Mouse (Mus musculus) thymus, adult 2 months (tissue): ENCODE data around the gene Rnpep. TPM values are rescaled to one million over a fixed set of nuclear protein-coding genes. Genes with fewer than 3 reads are reported as not detected.

Source experiments
- DNase-seq: peaks from one replicate; pipeline ENCODE4 v3.0.0; 2021
- H3K27ac ChIP-seq: fragments of 200-500 bp; 2 replicates; pipeline ENCODE4 v1.5.1; 2012; ENCODE audit warnings: low read length, control low read depth; ENCODE audit not compliant: control insufficient read depth, insufficient read depth
- H3K27me3 ChIP-seq: fragments of 200-500 bp; 2 replicates; pipeline ENCODE4 v1.6.1; 2012; ENCODE audit warnings: mild to moderate bottlenecking, low read length, moderate library complexity, mixed read lengths; ENCODE audit not compliant: control insufficient read depth, insufficient read depth
- H3K36me3 ChIP-seq: fragments of 200-500 bp; 2 replicates; pipeline ENCODE4 v1.6.1; 2012; ENCODE audit warnings: mild to moderate bottlenecking, low read length, moderate library complexity; ENCODE audit not compliant: control insufficient read depth, insufficient read depth
- H3K4me1 ChIP-seq: fragments of 200-500 bp; replicated peaks from 2 replicates; pipeline ENCODE4 v1.6.1; 2012; ENCODE audit warnings: low read length; ENCODE audit not compliant: control insufficient read depth, insufficient read depth
- H3K4me3 ChIP-seq: fragments of 200-500 bp; 2 replicates; pipeline ENCODE4 v1.5.1; 2012; ENCODE audit warnings: mild to moderate bottlenecking, low read length, control low read depth, moderate library complexity; ENCODE audit not compliant: control insufficient read depth, insufficient read depth
- CTCF ChIP-seq: fragments of 200-500 bp; IDR thresholded peaks from 2 replicates; pipeline ENCODE4 v1.5.1; 2012; ENCODE audit warnings: mild to moderate bottlenecking, control low read depth, low read length, moderate library complexity, borderline replicate concordance; ENCODE audit not compliant: control insufficient read depth, poor library complexity, insufficient read depth; ENCODE audit errors: extremely low read depth
- POLR2A ChIP-seq: fragments of 200-500 bp; IDR thresholded peaks from 2 replicates; pipeline ENCODE4 v1.6.1; 2012; ENCODE audit warnings: mild to moderate bottlenecking, low read length, control low read depth, moderate library complexity; ENCODE audit not compliant: control insufficient read depth, poor library complexity, insufficient read depth; ENCODE audit errors: extremely low read depth
- WGBS: fragments of 180-500 bp; shearing (Covaris S2); methylation state at CpG from one replicate; pipeline ENCODE4 v1.1.7; 2018; 5-methylcytosine and 5-hydroxymethylcytosine counted together
- polyA plus RNA-seq: library from polyadenylated mRNA; depleted of rRNA; stranded (reverse); fragments of >200 nt; gene quantifications from 2 replicates; pipeline ENCODE4 v1.2.3, GENCODE M21; 2012

Gene Rnpep
- polyA plus RNA-seq, 1 experiment: 32.0 TPM

DNA sequence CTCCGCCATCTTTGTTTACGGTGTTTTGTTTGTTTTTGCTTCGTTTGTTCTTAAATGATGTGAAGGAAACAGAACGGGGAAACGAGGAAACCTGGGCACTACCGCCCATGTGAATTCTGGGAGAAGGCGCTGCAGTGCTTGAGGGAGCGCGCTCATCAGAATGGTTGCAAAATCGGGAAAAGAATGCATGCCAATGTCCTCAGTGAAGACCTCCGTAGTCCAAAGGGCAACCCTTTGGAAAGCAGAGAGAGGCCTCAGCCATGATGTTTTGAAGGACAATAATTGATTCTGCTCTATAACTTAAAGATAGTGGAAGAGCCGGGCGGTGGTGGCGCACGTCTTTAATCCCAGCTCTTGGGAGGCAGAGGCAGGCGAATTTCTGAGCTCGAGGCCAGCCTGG is 2.0 kb downstream of the Rnpep start:
- Histone ChIP-seq H3K27ac (no peak overlapping the region), H3K27me3 (no peaks in the 10 kb centered on the region), H3K4me1 (peaks cover 17% of the 10 kb centered on the region), H3K36me3 (peaks cover 9% of the 10 kb centered on the region), H3K4me3 (no peak overlapping the region)
- DNase-seq: no peak
- TF ChIP-seq POLR2A (no peak), CTCF (no peak)
- WGBS: 98% methylated on average over 17 of the region's 17 CpGs

DNA sequence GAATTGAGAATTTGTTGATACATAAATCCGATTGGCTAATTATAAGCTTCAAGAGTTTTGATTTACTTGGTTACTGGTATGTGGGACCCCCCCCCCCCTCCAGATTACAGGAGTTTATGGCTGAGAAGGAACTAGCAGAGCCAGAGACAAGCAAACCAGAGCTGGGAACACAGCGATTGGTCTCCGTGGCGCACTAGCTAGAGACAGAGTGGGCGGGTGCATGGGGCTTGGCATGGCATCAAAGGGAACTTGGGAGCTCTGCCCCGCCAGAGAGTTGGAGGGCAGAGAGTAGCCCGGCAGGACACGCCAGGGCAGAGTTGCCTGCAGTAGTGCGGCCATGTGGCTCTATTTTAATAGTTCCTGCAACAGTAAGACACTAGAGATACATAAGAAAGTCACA is 3.2 kb downstream of the Rnpep start:
- H3K27me3 ChIP-seq: no peaks in the 10 kb centered on the region
- 42% methylated on average over 9 of the region's 9 CpGs for WGBS
- no peak for DNase-seq
- no peak overlapping the region for H3K4me3 ChIP-seq
- H3K36me3 ChIP-seq: peaks cover 17% of the 10 kb centered on the region
- TF ChIP-seq POLR2A: no peak
- no peak for TF ChIP-seq CTCF
- no peak overlapping the region for H3K27ac ChIP-seq
- peaks cover 17% of the 10 kb centered on the region for H3K4me1 ChIP-seq

DNA sequence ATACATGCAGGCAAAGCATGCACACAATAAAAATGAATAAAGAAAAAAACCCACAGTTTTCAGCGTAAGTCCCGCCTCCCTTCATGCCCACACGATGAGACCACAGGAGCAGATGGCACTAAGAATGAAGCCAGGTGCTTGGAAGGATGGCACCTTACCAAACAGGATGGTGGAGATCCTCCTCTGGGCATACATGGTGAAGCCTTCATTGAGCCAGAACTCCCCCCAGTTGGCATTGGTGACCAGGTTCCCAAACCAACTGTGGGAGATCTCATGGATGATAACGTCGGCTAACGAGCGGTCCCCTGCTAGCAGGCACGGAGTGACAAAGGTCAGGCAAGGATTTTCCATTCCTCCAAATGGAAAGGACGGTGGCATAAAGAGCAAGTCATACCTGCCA is 12.5 kb downstream of the Rnpep start:
- 57% methylated on average over 9 of the region's 9 CpGs for WGBS
- DNase-seq: no peak
- Histone ChIP-seq H3K36me3 (peaks cover 22% of the 10 kb centered on the region), H3K4me3 (no peak overlapping the region), H3K27me3 (no peaks in the 10 kb centered on the region), H3K27ac (no peak overlapping the region), H3K4me1 (peaks cover 6% of the 10 kb centered on the region; the same call in 1 of the 2 replicates)
- no peak for TF ChIP-seq POLR2A
- no peak for TF ChIP-seq CTCF

DNA sequence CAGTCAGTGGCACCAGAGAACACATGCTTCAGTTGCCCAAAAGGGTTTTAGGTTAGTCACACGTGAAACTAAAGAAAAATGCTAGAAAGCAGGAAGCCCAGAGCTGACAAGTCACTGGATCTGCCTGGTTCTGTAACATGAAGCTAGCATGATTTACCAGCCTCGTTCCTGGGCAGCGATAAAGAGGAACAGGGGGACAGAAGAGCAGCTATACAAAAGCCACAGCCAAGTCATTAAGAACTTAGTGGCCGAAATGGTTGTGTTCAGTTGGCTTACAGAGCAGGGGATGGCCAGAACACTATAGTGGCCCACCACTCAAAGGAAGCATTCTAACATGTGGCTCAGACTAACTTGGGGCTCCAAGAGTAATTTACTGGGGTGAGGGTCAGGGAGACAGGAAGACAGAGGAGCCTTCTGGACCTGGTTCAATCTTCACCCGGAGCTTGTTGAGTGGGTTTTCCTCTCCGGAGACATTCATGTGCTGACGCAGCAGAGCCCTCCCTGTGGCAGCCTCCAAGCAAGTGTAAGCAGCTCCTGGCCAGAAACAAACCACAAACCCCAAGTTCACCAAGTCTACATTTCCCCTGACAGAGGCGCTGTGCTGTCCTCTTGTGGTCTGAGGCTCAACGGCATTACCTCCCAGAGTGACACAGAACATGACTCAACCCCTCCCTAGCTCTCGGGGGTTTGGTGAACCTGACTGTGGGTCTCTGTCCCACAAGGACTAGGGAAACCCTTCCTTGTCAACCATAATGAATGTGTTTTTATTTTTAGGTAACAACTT is 16.0 kb downstream of the Rnpep start:
- H3K4me3 ChIP-seq: no peak overlapping the region
- H3K27me3 ChIP-seq: no peaks in the 10 kb centered on the region
- TF ChIP-seq POLR2A (no peak), CTCF (no peak)
- H3K4me1 ChIP-seq: peaks cover 6% of the 10 kb centered on the region; the same call in 1 of the 2 replicates
- H3K36me3 ChIP-seq: peaks cover 14% of the 10 kb centered on the region
- no peak overlapping the region for H3K27ac ChIP-seq
- 12% methylated on average over 10 of the region's 10 CpGs for WGBS
- DNase-seq: no peak

- no peak overlapping the region for H3K27ac ChIP-seq
- H3K36me3 ChIP-seq: peaks cover 11% of the 10 kb centered on the region
- H3K4me1 ChIP-seq: peaks cover 6% of the 10 kb centered on the region; the same call in 1 of the 2 replicates
- no peak for TF ChIP-seq POLR2A
- no peak for TF ChIP-seq CTCF
- no peaks in the 10 kb centered on the region for H3K27me3 ChIP-seq
- no peak for DNase-seq
- 78% methylated on average over 5 of the region's 5 CpGs for whole genome bisulfite sequencing
- no peak overlapping the region for H3K4me3 ChIP-seq
Measured at GRCm38 (mm10) chr1:135265834-135266233, 18.1 kb downstream of the Rnpep start.

DNA sequence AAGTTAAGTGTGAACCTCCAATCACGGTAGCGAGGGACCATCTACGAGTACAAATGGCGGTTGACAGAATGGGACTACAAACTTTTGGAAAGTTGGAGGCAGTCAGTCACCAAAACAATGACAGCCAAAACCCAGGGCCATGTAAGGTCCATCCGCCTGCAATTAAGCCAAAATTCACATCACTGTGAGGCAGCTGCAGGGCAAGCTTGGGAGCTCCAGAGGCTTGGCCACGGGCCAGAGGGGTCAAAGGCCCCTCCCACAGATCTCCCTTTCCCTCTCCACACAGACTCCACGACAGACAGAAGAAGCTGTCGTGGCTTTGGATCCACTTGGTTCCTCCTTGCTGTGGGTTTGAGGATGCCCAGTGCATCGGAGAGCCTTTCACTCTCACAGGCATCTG is 20.6 kb downstream of the Rnpep start:
- peaks cover 8% of the 10 kb centered on the region; the same call in 1 of the 2 replicates for H3K4me1 ChIP-seq
- H3K4me3 ChIP-seq: no peak overlapping the region
- no peak for DNase-seq
- peaks cover 11% of the 10 kb centered on the region for H3K36me3 ChIP-seq
- H3K27me3 ChIP-seq: no peaks in the 10 kb centered on the region
- WGBS: 90% methylated on average over 9 of the region's 9 CpGs
- TF ChIP-seq CTCF (no peak), POLR2A (no peak)
- no peak overlapping the region for H3K27ac ChIP-seq
